Comparison of ENCODE assay signal across 22 mouse cellular contexts in genomic region chr5:3492776-3493636, GRCm38 (mm10). TPM values are rescaled to one million over a fixed set of nuclear protein-coding genes. Genes with fewer than 3 reads are reported as not detected.
DNase-seq lines count a peak whose midpoint lies in the region; ATAC-seq and TF ChIP-seq lines count a peak whose summit lies in the region.
"Had no signal": no experiment of that assay in that cellular context is flagged by ENCODE, and none has a peak within 500 bp of the region (broad histone marks: within the 10 kb centered on the region; RNA-seq: fewer than 3 reads in every experiment).

No protein-coding gene starts in this region.

- H3K36me3 ChIP-seq in liver, postnatal 0 days (replicated peaks; ENCODE audit: insufficient read depth, low read length): no peaks in the 10 kb centered on the region
- H3K36me3 ChIP-seq in MEL (ENCODE audit: control insufficient read depth in 1 of 2, insufficient read depth in 2 of 2, low read length in 2 of 2) (peaks cover 33 to 40% of the 10 kb centered on the region in 2 experiments), macrophage (ENCODE audit: inconsistent target) (no peaks in the 10 kb centered on the region)
- H3K36me3 ChIP-seq in forebrain, embryonic 13.5 days (ENCODE audit: poor library complexity, severe bottlenecking): no peaks in the 10 kb centered on the region
- H3K36me3 ChIP-seq in forebrain, embryonic 15.5 days: no peaks in the 10 kb centered on the region
- H3K36me3 ChIP-seq: embryonic facial prominence, embryonic 12.5 days; embryonic facial prominence, embryonic 15.5 days; hindbrain, embryonic 12.5 days; hindbrain, embryonic 15.5 days; intestine, embryonic 15.5 days had no signal

- intact Hi-C loops in left cerebral cortex, postnatal 14 days (cut with DNase I): no loop called here

- no peak for DNase-seq in liver, postnatal 0 days
- DNase-seq in liver: no peak
- peak; percentile 20 to 42 for DNase-seq in B cell, adult 2 months
- peak; percentile 30 for DNase-seq in MEL (ENCODE audit: low read depth, low spot score)
- DNase-seq in left cerebral cortex, postnatal 14 days (ENCODE audit: low spot score in 2 of 2): no peak
- DNase-seq: adrenal gland, adult 8-10 months; adrenal gland, postnatal 25 days; cerebellum, adult 18-20 months; cerebellum, adult 9-10 months; cerebellum, postnatal 25 days; gastrocnemius, postnatal 10 days; gastrocnemius, postnatal 36 days had no signal

- no peak overlapping the region for H3K9ac ChIP-seq in liver, postnatal 0 days (replicated peaks)
- no peak overlapping the region for H3K9ac ChIP-seq in MEL (ENCODE audit: control insufficient read depth, low read depth, low read length, poor library complexity, severe bottlenecking)
- H3K9ac ChIP-seq in forebrain, embryonic 13.5 days: no peak overlapping the region
- H3K9ac ChIP-seq in forebrain, embryonic 15.5 days (replicated peaks): no peak overlapping the region
- H3K9ac ChIP-seq: embryonic facial prominence, embryonic 12.5 days; embryonic facial prominence, embryonic 15.5 days; hindbrain, embryonic 12.5 days; hindbrain, embryonic 15.5 days; intestine, embryonic 15.5 days had no signal

- peaks cover 9% of the 10 kb centered on the region for H3K79me2 ChIP-seq in MEL (ENCODE audit: control insufficient read depth, insufficient read depth, low read length, poor library complexity)
- peaks cover 69% of the 10 kb centered on the region for H3K79me2 ChIP-seq in macrophage (ENCODE audit: inconsistent target)

- no peak overlapping the region for H3K4me3 ChIP-seq in liver, postnatal 0 days (ENCODE audit: low read depth, low read length)
- no peak overlapping the region for H3K4me3 ChIP-seq in MEL (ENCODE audit: control insufficient read depth in 1 of 2, insufficient read depth in 1 of 2, low read depth in 2 of 2, low read length in 2 of 2)
- H3K4me3 ChIP-seq in macrophage (ENCODE audit: inconsistent target): no peak overlapping the region
- no peak overlapping the region for H3K4me3 ChIP-seq in forebrain, embryonic 13.5 days
- H3K4me3 ChIP-seq in forebrain, embryonic 15.5 days: no peak overlapping the region
- H3K4me3 ChIP-seq: embryonic facial prominence, embryonic 12.5 days; embryonic facial prominence, embryonic 15.5 days; hindbrain, embryonic 12.5 days; hindbrain, embryonic 15.5 days; intestine, embryonic 15.5 days had no signal

- H3K4me2 ChIP-seq in liver, postnatal 0 days (ENCODE audit: low read depth, low read length): no peak overlapping the region
- H3K4me2 ChIP-seq in forebrain, embryonic 13.5 days: no peak overlapping the region
- H3K4me2 ChIP-seq in forebrain, embryonic 15.5 days (replicated peaks): no peak overlapping the region
- H3K4me2 ChIP-seq: embryonic facial prominence, embryonic 12.5 days; embryonic facial prominence, embryonic 15.5 days; hindbrain, embryonic 12.5 days; hindbrain, embryonic 15.5 days; intestine, embryonic 15.5 days had no signal

- TF ChIP-seq CTCF in liver, postnatal 0 days (IDR thresholded peaks at IDR 0.05; ENCODE audit: low read depth): no peak
- peak in 1 of 3 experiments; percentile 16; a peak in 1 of 6 replicates for TF ChIP-seq CTCF in MEL (IDR thresholded peaks at IDR 0.05 in 2 of 3, conservative IDR thresholded peaks at IDR 0.05 in 1 of 3; ENCODE audit: control insufficient read depth in 1 of 3, insufficient read depth in 1 of 3, low read depth in 2 of 3, low read length in 3 of 3, poor library complexity in 1 of 3, severe bottlenecking in 1 of 3)

- no peak for TF ChIP-seq EP300 in liver, postnatal 0 days (IDR thresholded peaks at IDR 0.05; ENCODE audit: low read depth)
- TF ChIP-seq EP300 in MEL (IDR thresholded peaks at IDR 0.05; ENCODE audit: low read depth in 1 of 2, low read length in 2 of 2): no peak

- 84% methylated on average over 13 of the region's 13 CpGs for WGBS in liver, postnatal 0 days (ENCODE audit: insufficient replicate concordance)
- WGBS in macrophage (ENCODE audit: missing documents): 76% methylated on average over 13 of the region's 13 CpGs
- 94% methylated on average over 13 of the region's 13 CpGs for WGBS in forebrain, embryonic 13.5 days
- WGBS in forebrain, embryonic 15.5 days: 94% methylated on average over 13 of the region's 13 CpGs

- peak overlapping the region; percentile 61; the same call in 1 of the 2 replicates for H3K27ac ChIP-seq in liver, postnatal 0 days (ENCODE audit: low read depth)
- peak overlapping the region; percentile 46; the same call in 1 of the 2 replicates for H3K27ac ChIP-seq in MEL (ENCODE audit: control insufficient read depth, low read depth, low read length)
- H3K27ac ChIP-seq in macrophage: peak overlapping the region; percentile 81
- no peak overlapping the region for H3K27ac ChIP-seq in forebrain, embryonic 13.5 days
- no peak overlapping the region for H3K27ac ChIP-seq in forebrain, embryonic 15.5 days (replicated peaks)
- H3K27ac ChIP-seq: embryonic facial prominence, embryonic 12.5 days; embryonic facial prominence, embryonic 15.5 days; hindbrain, embryonic 12.5 days; hindbrain, embryonic 15.5 days; intestine, embryonic 15.5 days had no signal

- peaks cover 37% of the 10 kb centered on the region for H3K4me1 ChIP-seq in liver, postnatal 0 days (ENCODE audit: insufficient read depth)
- H3K4me1 ChIP-seq in MEL (ENCODE audit: control insufficient read depth in 1 of 2, insufficient read depth in 2 of 2, low read length in 2 of 2): peaks cover 23 to 26% of the 10 kb centered on the region in 2 experiments
- H3K4me1 ChIP-seq in forebrain, embryonic 13.5 days: peaks cover 4% of the 10 kb centered on the region; the same call in 1 of the 2 replicates
- H3K4me1 ChIP-seq in forebrain, embryonic 15.5 days: no peaks in the 10 kb centered on the region
- H3K4me1 ChIP-seq: embryonic facial prominence, embryonic 12.5 days; hindbrain, embryonic 12.5 days; hindbrain, embryonic 15.5 days had no signal

- peak in 1 of 2 experiments; percentile 25; a peak in 1 of 4 replicates for TF ChIP-seq POLR2A in MEL (IDR thresholded peaks at IDR 0.05; ENCODE audit: control insufficient read depth in 1 of 2, insufficient read depth in 1 of 2, low read depth in 1 of 2, low read length in 2 of 2, poor library complexity in 1 of 2)

- no peaks in the 10 kb centered on the region for H3K27me3 ChIP-seq in liver, postnatal 0 days (ENCODE audit: insufficient read depth, low read length)
- no peaks in the 10 kb centered on the region for H3K27me3 ChIP-seq in MEL (ENCODE audit: control insufficient read depth in 1 of 2, insufficient read depth in 2 of 2, low read length in 2 of 2)
- H3K27me3 ChIP-seq in forebrain, embryonic 13.5 days: no peaks in the 10 kb centered on the region
- no peaks in the 10 kb centered on the region for H3K27me3 ChIP-seq in forebrain, embryonic 15.5 days
- H3K27me3 ChIP-seq: embryonic facial prominence, embryonic 12.5 days; embryonic facial prominence, embryonic 15.5 days; hindbrain, embryonic 12.5 days; hindbrain, embryonic 15.5 days; intestine, embryonic 15.5 days had no signal

- no peak; the same call in 1 of the 2 replicates for TF ChIP-seq RAD21 in MEL (IDR thresholded peaks at IDR 0.05; ENCODE audit: low read depth, low read length)

- no peaks in the 10 kb centered on the region for H3K9me3 ChIP-seq in liver, postnatal 0 days (ENCODE audit: low read length)
- no peaks in the 10 kb centered on the region for H3K9me3 ChIP-seq in MEL (replicated peaks; ENCODE audit: insufficient read depth, low read length)
- H3K9me3 ChIP-seq in forebrain, embryonic 13.5 days (replicated peaks): no peaks in the 10 kb centered on the region
- no peaks in the 10 kb centered on the region for H3K9me3 ChIP-seq in forebrain, embryonic 15.5 days
- H3K9me3 ChIP-seq: embryonic facial prominence, embryonic 12.5 days; embryonic facial prominence, embryonic 15.5 days; hindbrain, embryonic 12.5 days; hindbrain, embryonic 15.5 days; intestine, embryonic 15.5 days had no signal

- no peak for ATAC-seq in liver, postnatal 0 days
- ATAC-seq in forebrain, embryonic 13.5 days: no peak
- no peak for ATAC-seq in forebrain, embryonic 15.5 days (replicated peaks)
- ATAC-seq: activated CD4-positive, CD25-positive, alpha-beta regulatory T cell, adult 4 months; forebrain, embryonic 16.5 days; intestine, embryonic 15.5 days had no signal

TF ChIP-seq in MEL, 35 proteins besides CTCF, POLR2A, EP300 and RAD21:
- TF ChIP-seq USF1 (IDR thresholded peaks at IDR 0.05; ENCODE audit: low read depth, low read length) (no peak), MYC (IDR thresholded peaks at IDR 0.05; ENCODE audit: low read depth, low read length) (0 out of 2 replicates have a peak, but pooled peaks have one; percentile 49)
TF ChIP-seq in MEL: peak in this region for 1.

RNA-seq across cellular contexts. Expression of gene Fam133b, which starts 50.6 kb away (rescaled TPM):
- polyA plus RNA-seq in liver, postnatal 0 days (2015; fragmentation: Nextera tagmentation; extraction: Ambion mirVana): 10.6 and 11.1 TPM in 2 replicates
- 36.2 and 39.4 TPM in 2 replicates for total RNA-seq in MEL (2012; rRNA removed)
- 10 to 100 TPM in 1 of 2 experiments, not detected in 1; 56.0 TPM for polyA plus RNA-seq in MEL (2012; ENCODE audit: insufficient read depth in 1 of 2, insufficient read length in 2 of 2, low read depth in 1 of 2, low replicate concordance in 2 of 2, missing spikeins in 1 of 2)
- total RNA-seq in macrophage (2018; cell fraction: chromatin; rRNA removed): 100 to 1,000 TPM in 25 of 26 experiments, 10 to 100 TPM in 1; 87.8 to 675 (median 157) TPM
- total RNA-seq in macrophage (2018; cell fraction: cytosol; rRNA removed): 10 to 100 TPM; 13.9 to 46.8 (median 17.8) TPM
- total RNA-seq in macrophage (2018; cell fraction: nucleus; rRNA removed): 100 to 1,000 TPM in 10 of 26 experiments, 10 to 100 TPM in 16; 46.5 to 295 (median 87.3) TPM
- 22.8 to 33.0 TPM (median 24.7 TPM) in 3 replicates for polyA plus RNA-seq in macrophage (2018)
- polyA plus RNA-seq in forebrain, embryonic 13.5 days (2015; fragmentation: Nextera tagmentation; extraction: Ambion mirVana): 39.0 and 40.6 TPM in 2 replicates
- total RNA-seq in left cerebral cortex, postnatal 14 days (2021): 10 to 100 TPM; 37.8 to 41.9 TPM
- 28.4 and 30.3 TPM in 2 replicates for polyA plus RNA-seq in forebrain, embryonic 15.5 days (2015; fragmentation: Nextera tagmentation; extraction: Ambion mirVana)

Comparison
In these comparisons a context has a peak if more than half of its experiments do, and no peak if none do; other contexts are left out.
1. DNase-seq: peak in B cell, adult 2 months (2 of 2) and MEL (single experiment); none in liver, postnatal 0 days (single experiment), liver (single experiment) and left cerebral cortex, postnatal 14 days (0 of 2).
2. H3K27ac ChIP-seq: peak in liver, postnatal 0 days (single experiment), MEL (single experiment) and macrophage (single experiment); none in forebrain, embryonic 13.5 days (single experiment) and forebrain, embryonic 15.5 days (single experiment).